Mouse (Mus musculus) hindbrain, embryonic 16.5 days (tissue): ENCODE measurements around the gene Scn4a. TPM values are rescaled to one million over a fixed set of nuclear protein-coding genes. Genes with fewer than 3 reads are reported as not detected.

Experiments
- ATAC-seq: fragments of 200-750 bp; cut with Nextera tagmentation; 2 replicates; pipeline ENCODE4 v1.8.0; 2017; ENCODE audit warnings: moderate TSS enrichment, moderate library complexity
- H3K27ac ChIP-seq: fragments of 300-500 bp; sonication (generic); 2 replicates; pipeline ENCODE4 v1.5.1; 2014; ENCODE audit warnings: low read depth, mild to moderate bottlenecking, control low read depth, low read length, moderate library complexity
- H3K27me3 ChIP-seq: fragments of 300-500 bp; sonication (generic); replicated peaks from 2 replicates; pipeline ENCODE4 v1.6.1; 2014; ENCODE audit warnings: low read length; ENCODE audit not compliant: control insufficient read depth, insufficient read depth
- H3K36me3 ChIP-seq: fragments of 300-500 bp; sonication (generic); 2 replicates; pipeline ENCODE4 v1.6.1; 2014; ENCODE audit warnings: mild to moderate bottlenecking, low read length, moderate library complexity, mixed read lengths; ENCODE audit not compliant: control insufficient read depth, insufficient read depth
- H3K4me1 ChIP-seq: fragments of 300-500 bp; sonication (generic); 2 replicates; pipeline ENCODE4 v1.6.1; 2014; ENCODE audit warnings: low read depth, low read length; ENCODE audit not compliant: control insufficient read depth, insufficient read depth
- H3K4me2 ChIP-seq: fragments of 300-500 bp; sonication (generic); 2 replicates; pipeline ENCODE4 v1.6.1; 2014; ENCODE audit warnings: mild to moderate bottlenecking, low read length, control low read depth, moderate library complexity
- H3K4me3 ChIP-seq: fragments of 300-500 bp; sonication (generic); 2 replicates; pipeline ENCODE4 v1.5.1; 2014; ENCODE audit warnings: mild to moderate bottlenecking, low read length, control low read depth, moderate library complexity
- H3K9ac ChIP-seq: fragments of 300-500 bp; sonication (generic); 2 replicates; pipeline ENCODE4 v1.6.1; 2014; ENCODE audit warnings: low read depth, mild to moderate bottlenecking, control low read depth, low read length, moderate library complexity
- H3K9me3 ChIP-seq: fragments of 300-500 bp; sonication (generic); 2 replicates; pipeline ENCODE4 v1.6.1; 2014; ENCODE audit warnings: mild to moderate bottlenecking, low read length, moderate library complexity; ENCODE audit not compliant: control insufficient read depth
- WGBS: fragments of 180-500 bp; shearing (Covaris S2); extraction: QIAGEN DNeasy Blood & Tissue Kit; methylation state at CpG from one replicate; pipeline ENCODE4 v1.1.7; 2014; 5-methylcytosine and 5-hydroxymethylcytosine counted together
- polyA plus RNA-seq: library from polyadenylated mRNA; unstranded; fragments of >200 nt; fragmentation: Nextera tagmentation; extraction: Ambion mirVana; gene quantifications from 2 replicates; pipeline ENCODE4 v1.2.1, GENCODE M21; 2015

Gene Scn4a
- polyA plus RNA-seq, 1 experiment from 2014 or later, result not detected

GRCm38 (mm10) chr11:106373998-106374397 is 20.9 kb upstream of the Scn4a start:
- H3K9ac ChIP-seq, result no peak overlapping the region
- H3K4me1 ChIP-seq, result no peaks in the 10 kb centered on the region
- 70% methylated on average over 11 of the region's 11 CpGs for WGBS
- H3K27ac ChIP-seq, result no peak overlapping the region
- H3K4me2 ChIP-seq, result no peak overlapping the region
- H3K4me3 ChIP-seq, result no peak overlapping the region
- ATAC-seq, result no peak
- no peaks in the 10 kb centered on the region for H3K36me3 ChIP-seq
- no peaks in the 10 kb centered on the region for H3K9me3 ChIP-seq
- no peaks in the 10 kb centered on the region for H3K27me3 ChIP-seq

GRCm38 (mm10) chr11:106366316-106366715 is 13.2 kb upstream of the Scn4a start:
- 17% methylated on average over 3 of the region's 3 CpGs for WGBS
- Histone ChIP-seq H3K4me3 (no peak overlapping the region), H3K27me3 (no peaks in the 10 kb centered on the region), H3K27ac (no peak overlapping the region), H3K9ac (no peak overlapping the region), H3K4me2 (no peak overlapping the region), H3K36me3 (no peaks in the 10 kb centered on the region), H3K9me3 (no peaks in the 10 kb centered on the region), H3K4me1 (peaks cover 5% of the 10 kb centered on the region; the same call in 1 of the 2 replicates)
- ATAC-seq, result no peak

- Histone ChIP-seq H3K27me3 (no peaks in the 10 kb centered on the region), H3K4me2 (no peak within 1 kb of the TSS), H3K27ac (no peak within 1 kb of the TSS), H3K4me1 (peaks cover 5% of the 10 kb centered on the region; the same call in 1 of the 2 replicates), H3K36me3 (no peaks in the 10 kb centered on the region), H3K9ac (no peak within 1 kb of the TSS), H3K9me3 (no peaks in the 10 kb centered on the region), H3K4me3 (no peak within 1 kb of the TSS)
- ATAC-seq, result no peak
- WGBS, result 64% methylated on average over 10 of the region's 10 CpGs
Measured at GRCm38 (mm10) chr11:106365366-106365765, 12.3 kb upstream of the Scn4a start, which contains the start of gene Prr29. Gene Prr29 (plus strand): TSS chr11:106365472.

GRCm38 (mm10) chr11:106364712-106365111 is 11.6 kb upstream of the Scn4a start:
- peak; percentile 50; the same call in 1 of the 2 replicates for ATAC-seq
- no peak overlapping the region for H3K4me2 ChIP-seq
- no peak overlapping the region for H3K4me3 ChIP-seq
- peaks cover 5% of the 10 kb centered on the region; the same call in 1 of the 2 replicates for H3K4me1 ChIP-seq
- no peaks in the 10 kb centered on the region for H3K9me3 ChIP-seq
- H3K27me3 ChIP-seq, result no peaks in the 10 kb centered on the region
- H3K27ac ChIP-seq, result no peak overlapping the region
- H3K36me3 ChIP-seq, result no peaks in the 10 kb centered on the region
- no peak overlapping the region for H3K9ac ChIP-seq
- WGBS, result 5% methylated on average over 11 of the region's 11 CpGs

GRCm38 (mm10) chr11:106359350-106359749 is 6.3 kb upstream of the Scn4a start:
- Histone ChIP-seq H3K4me1 (no peaks in the 10 kb centered on the region), H3K9ac (no peak overlapping the region), H3K9me3 (no peaks in the 10 kb centered on the region), H3K36me3 (no peaks in the 10 kb centered on the region), H3K4me3 (no peak overlapping the region), H3K27me3 (no peaks in the 10 kb centered on the region), H3K27ac (no peak overlapping the region), H3K4me2 (no peak overlapping the region)
- WGBS, result 14% methylated on average over 5 of the region's 5 CpGs
- ATAC-seq, result no peak

- Histone ChIP-seq H3K9ac (no peak overlapping the region), H3K4me1 (no peaks in the 10 kb centered on the region), H3K4me2 (no peak overlapping the region), H3K27me3 (no peaks in the 10 kb centered on the region), H3K4me3 (no peak overlapping the region), H3K9me3 (no peaks in the 10 kb centered on the region), H3K36me3 (no peaks in the 10 kb centered on the region), H3K27ac (no peak overlapping the region)
- 71% methylated on average over 19 of the region's 19 CpGs for whole genome bisulfite sequencing
- ATAC-seq, result no peak
Measured at GRCm38 (mm10) chr11:106355382-106356128, 2.5 kb upstream of the Scn4a start.

- Histone ChIP-seq H3K27ac (no peak overlapping the region), H3K36me3 (no peaks in the 10 kb centered on the region), H3K4me1 (no peaks in the 10 kb centered on the region), H3K9me3 (no peaks in the 10 kb centered on the region), H3K4me2 (no peak overlapping the region), H3K27me3 (no peaks in the 10 kb centered on the region), H3K9ac (no peak overlapping the region), H3K4me3 (no peak overlapping the region)
- WGBS, result 60% methylated on average over 1 of the region's 1 CpGs
- ATAC-seq, result no peak
Measured at GRCm38 (mm10) chr11:106354181-106354580, 1.1 kb upstream of the Scn4a start.

- Histone ChIP-seq H3K27ac (no peak overlapping the region), H3K27me3 (no peaks in the 10 kb centered on the region), H3K4me2 (no peak overlapping the region), H3K36me3 (no peaks in the 10 kb centered on the region), H3K4me1 (no peaks in the 10 kb centered on the region), H3K9ac (no peak overlapping the region), H3K4me3 (no peak overlapping the region), H3K9me3 (no peaks in the 10 kb centered on the region)
- no peak for ATAC-seq
- WGBS, result 71% methylated on average over 4 of the region's 4 CpGs
Measured at GRCm38 (mm10) chr11:106351941-106352340, 1.1 kb downstream of the Scn4a start.

- Histone ChIP-seq H3K36me3 (no peaks in the 10 kb centered on the region), H3K9ac (no peak overlapping the region), H3K4me1 (no peaks in the 10 kb centered on the region), H3K9me3 (no peaks in the 10 kb centered on the region), H3K4me3 (no peak overlapping the region), H3K4me2 (no peak overlapping the region), H3K27me3 (no peaks in the 10 kb centered on the region), H3K27ac (no peak overlapping the region)
- 79% methylated on average over 3 of the region's 3 CpGs for WGBS
- no peak for ATAC-seq
Measured at GRCm38 (mm10) chr11:106351253-106351652, 1.8 kb downstream of the Scn4a start.
